Mouse (Mus musculus): ENCODE measurements at regions not wholly inside any gene's neighbourhood (a gene's known extent, or its start where the extent isn't known, plus 50 kb on each side); places are given as distances from the start of the nearest gene placed in this dataset.

DNA sequence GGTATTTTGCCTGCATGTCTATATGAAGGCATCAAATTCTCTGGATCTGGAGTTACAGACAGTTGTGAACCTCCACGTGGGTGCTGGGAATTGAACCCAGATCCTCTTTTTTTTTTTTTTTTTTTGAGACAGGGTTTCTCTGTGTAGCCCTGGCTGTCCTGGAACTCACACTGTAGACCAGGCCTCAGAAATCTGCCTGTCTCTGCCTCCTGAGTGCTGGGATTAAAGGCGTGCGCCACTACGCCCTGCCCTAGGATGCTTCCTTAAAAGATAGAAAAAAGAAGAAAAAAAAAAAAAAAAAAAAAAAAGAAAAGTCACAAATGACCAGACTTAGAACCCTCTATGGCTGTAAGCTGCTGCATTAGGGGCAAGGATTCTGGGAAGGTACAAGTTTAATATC is 111.6 kb downstream of the Sox2 start:
- DNase-seq (ENCODE audit: low spot score in 2 of 2) = no peak

- no peak for DNase-seq (ENCODE audit: low spot score in 2 of 2)
These were observed 114.4 kb downstream of the Sox2 start for GRCm38 (mm10) chr3:34764559-34764958.

- DNase-seq (ENCODE audit: low spot score in 2 of 2) = no peak
These were observed 114.9 kb downstream of the Sox2 start for GRCm38 (mm10) chr3:34765151-34765550.

DNA sequence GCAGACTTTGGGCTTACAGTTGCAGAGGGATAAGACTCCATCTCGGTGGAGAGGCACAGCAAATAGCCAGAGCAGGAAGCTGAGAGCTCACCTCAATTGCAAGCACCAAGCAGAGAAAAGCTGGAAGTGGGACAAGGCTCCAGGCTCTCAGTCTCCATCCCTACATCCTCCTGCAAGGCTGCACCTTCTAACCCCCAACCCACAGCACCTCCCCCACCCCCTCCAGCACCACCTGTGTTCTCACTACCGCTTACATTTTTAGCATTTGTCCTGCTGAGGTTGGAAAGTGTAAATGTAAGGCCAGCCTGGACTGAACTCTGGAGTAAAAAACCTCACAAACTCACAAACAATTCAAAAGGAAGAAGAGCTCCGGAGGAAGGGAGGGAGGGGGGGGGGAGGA is 119.6 kb downstream of the Sox2 start:
- no peak for DNase-seq (ENCODE audit: low spot score in 2 of 2)

DNA sequence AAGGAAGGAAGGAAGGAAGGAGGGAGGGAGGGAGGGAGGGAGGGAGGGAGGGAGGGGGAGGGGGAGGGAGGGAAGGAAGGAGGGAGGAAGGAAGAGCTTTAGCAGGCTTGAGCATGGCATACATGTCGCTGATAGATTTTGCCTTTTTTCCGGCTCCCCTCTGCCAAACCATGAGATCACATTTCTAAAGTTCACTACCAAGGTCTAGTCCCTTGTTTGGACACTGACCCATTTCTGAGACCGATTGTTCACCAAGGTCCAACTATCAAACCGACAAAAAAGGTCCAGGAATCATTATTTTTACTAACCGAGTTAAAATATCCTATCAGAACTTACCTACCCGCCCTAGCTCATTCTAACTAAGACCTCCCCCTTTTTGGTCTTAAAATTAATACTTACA is 120.1 kb downstream of the Sox2 start:
- DNase-seq (ENCODE audit: low spot score in 2 of 2) = no peak

GRCm38 (mm10) chr3:34772035-34772434 is 121.8 kb downstream of the Sox2 start:
- no peak for DNase-seq (ENCODE audit: low spot score in 2 of 2)

DNA sequence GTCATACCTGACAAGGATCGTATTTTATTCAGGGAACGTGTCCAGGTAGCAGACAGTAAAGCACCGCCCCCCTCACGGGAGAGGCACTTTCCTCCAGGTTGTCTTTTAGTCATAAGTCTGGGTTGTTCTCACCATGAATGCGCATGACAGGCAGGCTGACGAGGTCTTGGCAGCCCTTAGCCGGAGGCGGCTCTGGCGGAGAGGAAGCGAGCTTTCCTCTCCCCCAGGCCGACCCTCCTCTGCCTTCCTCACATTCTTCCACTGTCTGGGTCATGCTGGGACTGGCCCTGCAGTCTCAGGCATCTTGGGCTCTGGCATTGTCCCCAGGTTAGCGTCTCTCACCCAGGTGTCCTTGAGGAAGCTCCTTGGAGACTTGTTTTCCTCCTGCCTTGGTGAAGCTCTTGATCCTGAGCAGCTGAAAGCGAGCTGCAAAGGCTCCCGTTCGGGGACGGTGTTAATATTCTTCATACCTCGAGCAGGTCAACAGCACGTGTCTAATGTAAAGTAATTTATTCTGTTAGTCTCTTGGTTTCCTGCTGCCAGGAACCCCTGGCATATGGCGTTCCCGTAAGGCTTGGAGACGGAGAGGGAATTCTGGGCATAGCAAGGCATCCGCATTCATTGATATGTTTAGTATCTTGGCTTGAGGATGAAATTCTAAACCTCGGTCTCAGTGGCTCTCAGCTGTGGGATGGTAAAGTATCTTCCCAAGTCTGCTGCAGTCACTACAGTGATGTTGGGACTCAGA is 123.6 kb downstream of the Sox2 start:
- no peak for DNase-seq (ENCODE audit: low spot score in 2 of 2)

- DNase-seq (ENCODE audit: low spot score in 2 of 2) = no peak
These were observed 131.6 kb downstream of the Sox2 start for GRCm38 (mm10) chr3:34781770-34782169.

DNA sequence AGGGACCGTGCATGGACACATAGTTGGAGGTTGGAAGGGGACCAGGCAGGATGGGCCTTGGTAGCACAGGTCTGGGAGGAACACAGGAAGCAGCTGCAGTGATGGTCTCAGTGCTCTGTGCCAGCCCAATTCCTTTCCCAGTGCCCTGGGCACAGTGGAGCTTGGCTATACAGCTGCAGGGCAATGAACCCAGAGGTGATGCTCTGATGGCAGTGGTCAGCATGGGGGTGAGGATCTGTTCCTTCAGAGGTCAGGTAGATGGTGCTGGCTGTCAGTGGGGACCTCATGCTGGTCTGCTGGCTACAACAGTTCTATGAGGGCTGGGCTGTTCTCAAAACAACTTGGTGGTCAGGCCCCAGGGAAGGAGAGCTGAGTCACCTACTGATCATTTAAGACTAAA is 133.2 kb downstream of the Sox2 start:
- no peak for DNase-seq (ENCODE audit: low spot score in 2 of 2)

- no peak for DNase-seq (ENCODE audit: low spot score in 2 of 2)
These were observed 137.0 kb downstream of the Sox2 start for GRCm38 (mm10) chr3:34787211-34787610.

DNA sequence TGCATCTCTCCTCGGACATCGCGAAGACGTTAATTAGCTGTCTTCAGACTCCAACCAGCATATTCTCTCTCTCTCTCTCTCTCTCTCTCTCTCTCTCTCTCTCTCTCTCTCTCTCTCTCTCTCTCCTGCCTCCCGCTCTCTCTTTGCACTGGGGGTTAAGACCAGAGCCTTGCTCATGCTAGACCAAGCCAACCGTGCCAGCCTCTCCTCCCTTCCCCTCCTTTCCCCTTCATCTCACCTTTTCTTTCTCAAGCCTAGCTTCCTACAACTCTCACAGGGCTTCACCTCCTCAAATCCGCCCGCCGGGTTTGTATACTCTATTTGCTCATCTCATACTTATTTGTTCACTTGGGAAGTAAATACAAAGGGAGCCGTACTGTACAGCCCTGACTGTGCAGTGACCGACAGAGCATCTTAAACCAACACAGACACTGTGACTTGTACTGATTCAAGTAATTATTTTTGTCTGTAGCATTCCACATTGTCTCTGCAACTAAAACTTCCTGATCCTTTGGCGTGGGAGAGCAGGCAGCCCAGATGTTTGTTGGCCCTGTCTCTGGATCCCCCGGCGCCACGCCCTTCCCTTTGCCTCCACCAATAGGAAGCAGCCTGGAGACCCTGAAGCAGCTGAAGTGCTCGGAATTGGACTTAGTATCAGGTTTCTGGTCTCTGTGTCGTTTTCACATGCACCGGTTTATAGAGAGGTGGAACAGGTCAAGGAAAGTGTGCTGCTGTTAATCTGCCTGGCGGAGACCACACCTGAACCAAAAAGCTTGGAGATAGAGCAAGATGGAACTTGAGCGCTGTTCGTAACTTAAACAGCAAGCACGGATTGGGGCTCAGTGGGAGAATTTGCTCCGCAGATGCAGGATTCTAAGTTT is 145.1 kb downstream of the Sox2 start:
- no peak for DNase-seq (ENCODE audit: low spot score in 2 of 2)

DNA sequence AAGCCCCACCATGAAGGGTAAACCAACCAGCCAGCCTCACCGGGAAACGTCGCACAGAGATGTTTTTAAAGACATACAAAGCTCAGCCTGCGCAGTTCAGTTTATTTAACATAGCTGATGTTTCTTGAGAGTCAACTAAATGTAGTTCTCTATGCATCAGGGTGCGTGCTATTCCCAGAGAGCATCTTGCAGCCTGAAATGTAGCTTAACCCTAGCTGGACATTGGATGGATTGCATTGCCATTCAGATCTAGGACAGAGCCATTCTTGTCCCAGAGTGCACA is 145.7 kb downstream of the Sox2 start:
- DNase-seq (ENCODE audit: low spot score in 2 of 2) = no peak

DNA sequence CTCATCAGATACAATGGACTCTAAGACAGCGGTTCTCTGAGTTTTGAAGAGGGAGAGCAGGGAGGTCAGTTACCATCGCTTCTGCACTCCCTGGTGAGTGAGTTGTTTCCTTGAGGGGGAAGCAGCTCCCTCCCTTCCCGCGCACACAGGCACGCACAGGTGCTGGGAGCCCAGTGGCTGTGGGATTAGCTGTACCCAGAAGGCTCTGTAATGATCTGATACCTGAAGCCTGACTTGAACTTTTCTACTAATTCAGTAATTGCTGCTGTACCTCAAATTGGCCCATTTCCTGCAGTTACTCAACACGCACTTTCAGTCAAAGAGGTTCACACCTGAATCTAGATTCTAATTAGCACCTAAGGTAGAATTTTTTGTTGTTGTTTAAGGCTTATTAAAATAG is 158.6 kb downstream of the Sox2 start:
- DNase-seq (ENCODE audit: low spot score in 2 of 2) = no peak

DNA sequence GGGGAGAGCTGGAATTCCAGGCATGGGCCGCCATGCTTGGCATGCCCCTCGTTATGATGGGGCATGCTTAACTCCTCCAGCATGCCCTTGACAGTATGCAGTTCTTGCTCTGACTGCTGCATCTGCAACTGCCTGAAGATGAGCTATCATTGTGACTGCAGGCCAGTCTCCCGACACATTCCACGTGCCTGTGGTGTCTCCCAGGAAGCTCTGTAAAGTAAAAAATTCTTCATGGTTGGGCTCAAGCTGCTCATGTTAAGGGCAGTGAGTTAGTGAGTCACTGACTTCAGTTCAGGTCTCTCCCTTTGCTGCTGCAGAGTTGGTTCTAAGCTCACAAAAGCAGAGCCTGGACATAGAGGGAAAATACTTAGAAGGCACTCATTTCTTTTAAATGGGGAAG is 161.5 kb downstream of the Sox2 start:
- DNase-seq (ENCODE audit: low spot score in 2 of 2) = no peak

- DNase-seq (ENCODE audit: low spot score in 2 of 2) = no peak
These were observed 162.9 kb downstream of the Sox2 start for GRCm38 (mm10) chr3:34813046-34813625.

DNA sequence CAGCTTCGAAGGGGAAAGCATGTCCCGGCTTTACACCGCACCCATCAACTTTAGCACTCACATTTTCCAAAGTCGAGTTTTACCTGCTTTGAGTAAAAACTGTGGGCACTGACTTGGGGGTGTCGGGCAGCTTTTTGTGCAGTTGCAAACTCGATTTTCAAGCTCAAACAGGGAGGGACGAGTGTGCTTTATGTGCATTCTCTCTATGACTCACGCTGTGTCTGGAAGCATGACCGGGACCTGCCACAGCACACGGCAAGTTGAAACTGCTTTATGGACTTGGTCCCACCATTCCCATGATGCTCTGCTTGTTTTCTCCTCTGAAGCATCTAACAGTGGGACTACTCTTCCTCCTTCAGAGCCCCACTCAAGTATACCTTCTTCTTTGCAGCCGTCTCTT is 174.8 kb downstream of the Sox2 start:
- DNase-seq (ENCODE audit: low spot score in 2 of 2) = no peak

DNA sequence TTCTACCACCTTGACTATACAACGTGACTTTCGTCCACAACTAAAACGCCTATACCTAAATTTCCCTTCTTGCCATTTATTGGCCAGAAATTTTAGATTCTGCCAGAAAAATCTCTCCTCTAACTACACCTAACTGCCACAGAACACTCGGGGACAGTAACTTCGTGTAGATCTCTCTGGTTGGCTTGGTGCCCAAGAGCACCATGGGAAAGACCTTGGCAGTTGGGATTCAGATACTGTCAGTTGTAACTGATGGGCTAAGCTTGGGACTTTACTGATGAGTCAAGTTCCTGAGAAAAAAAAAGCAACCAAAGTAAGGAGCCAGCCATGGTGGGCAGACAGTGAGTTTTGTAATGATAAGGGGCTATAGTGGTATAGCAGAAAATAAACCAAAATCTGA is 176.2 kb downstream of the Sox2 start:
- peak in 1 of 2 experiments; percentile 15 for DNase-seq (ENCODE audit: low spot score in 2 of 2)

- no peak for DNase-seq (ENCODE audit: low spot score in 2 of 2)
These were observed 178.4 kb downstream of the Sox2 start for GRCm38 (mm10) chr3:34828453-34829206.

- DNase-seq (ENCODE audit: low spot score in 2 of 2) = no peak
These were observed 186.6 kb downstream of the Sox2 start for GRCm38 (mm10) chr3:34836741-34837267.

DNA sequence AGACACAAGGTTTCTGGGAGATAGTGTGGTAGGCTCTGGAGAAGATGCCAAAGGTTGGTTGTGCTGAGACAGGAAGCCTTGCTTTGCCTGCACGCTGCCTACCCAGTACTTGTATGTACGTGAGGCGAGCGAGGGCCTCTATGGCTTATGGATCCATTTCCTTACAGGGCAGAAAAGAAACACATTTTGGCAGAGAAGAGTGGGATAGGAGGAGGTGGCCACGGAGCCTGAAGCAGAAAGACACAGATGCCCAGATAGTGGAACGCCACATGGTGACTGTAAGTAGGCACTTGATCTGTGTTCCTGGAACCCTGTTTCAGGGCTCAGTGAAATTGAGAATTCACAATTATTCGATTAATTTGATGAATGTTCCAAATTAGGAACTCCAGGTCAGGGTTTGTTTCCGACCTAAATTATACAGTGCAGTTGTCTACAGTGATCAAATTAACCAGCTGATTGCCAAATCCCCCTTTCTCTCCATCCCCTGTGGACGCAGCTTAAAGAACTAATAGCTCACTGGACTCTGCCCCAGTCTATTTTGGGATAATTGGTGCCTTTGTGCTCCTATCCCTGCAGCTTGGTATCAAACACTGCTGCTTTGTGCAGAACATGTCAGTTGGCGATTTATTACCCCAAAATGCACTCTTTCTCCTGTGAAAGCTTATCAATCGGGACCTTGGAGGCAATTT is 187.6 kb downstream of the Sox2 start:
- DNase-seq (ENCODE audit: low spot score in 2 of 2) = no peak

All from adrenal gland, postnatal 4 days (tissue).